In genomic region chr12:72847725-72848124, GRCm38 (mm10) we compare ENCODE assay signal across 10 mouse cellular contexts.
DNase-seq lines count a peak whose midpoint lies in the region; ATAC-seq and TF ChIP-seq lines count a peak whose summit lies in the region.
"Had no signal": no experiment of that assay in that cellular context is flagged by ENCODE, and none has a peak within 500 bp of the region (broad histone marks: within the 10 kb centered on the region; RNA-seq: fewer than 3 reads in every experiment).

No protein-coding gene starts in this region.

- H3K9me3 ChIP-seq in heart, embryonic 11.5 days (replicated peaks; ENCODE audit: control insufficient read depth, low read length) = no peaks in the 10 kb centered on the region
- no peaks in the 10 kb centered on the region for H3K9me3 ChIP-seq in neural tube, embryonic 11.5 days (ENCODE audit: control insufficient read depth, low read length)
- no peaks in the 10 kb centered on the region for H3K9me3 ChIP-seq in forebrain, embryonic 10.5 days
- H3K9me3 ChIP-seq: liver, embryonic 13.5 days; stomach, embryonic 15.5 days had no signal

- peaks cover 26% of the 10 kb centered on the region for H3K27me3 ChIP-seq in heart, embryonic 11.5 days (ENCODE audit: control insufficient read depth, insufficient read depth, low read length)
- H3K27me3 ChIP-seq in spleen, adult 2 months (ENCODE audit: control insufficient read depth, insufficient read depth, low read length) = peaks cover 2% of the 10 kb centered on the region; the same call in 1 of the 2 replicates
- peaks cover 54% of the 10 kb centered on the region for H3K27me3 ChIP-seq in neural tube, embryonic 11.5 days (ENCODE audit: control insufficient read depth, insufficient read depth, low read length)
- H3K27me3 ChIP-seq in forebrain, embryonic 10.5 days (ENCODE audit: poor library complexity, severe bottlenecking) = peaks cover 93% of the 10 kb centered on the region

- WGBS in heart, embryonic 11.5 days (ENCODE audit: insufficient replicate concordance) = 29% methylated on average over 7 of the region's 7 CpGs
- WGBS in spleen, adult 2 months = 18% methylated on average over 7 of the region's 7 CpGs
- WGBS in neural tube, embryonic 11.5 days = 27% methylated on average over 7 of the region's 7 CpGs
- 28% methylated on average over 7 of the region's 7 CpGs for WGBS in forebrain, embryonic 10.5 days

- no peak for TF ChIP-seq POLR2A in spleen, adult 2 months (IDR thresholded peaks at IDR 0.05; ENCODE audit: low read depth, low read length)

- no peak overlapping the region for H3K9ac ChIP-seq in heart, embryonic 11.5 days (ENCODE audit: low read depth, low read length)
- H3K9ac ChIP-seq in neural tube, embryonic 11.5 days (ENCODE audit: low read length) = no peak overlapping the region
- H3K9ac ChIP-seq: liver, embryonic 13.5 days; stomach, embryonic 15.5 days had no signal

- peak; percentile 33 for DNase-seq in heart, adult 8-10 months (ENCODE audit: low spot score)
- peak; percentile 19 to 48 for DNase-seq in spleen, adult 2 months (ENCODE audit: low read depth in 1 of 2, low spot score in 2 of 2)
- no peak for DNase-seq in spleen, adult 12 weeks (ENCODE audit: low spot score)
- peak; percentile 3 for DNase-seq in c-Kit-negative CD71-positive TER-119-positive erythroid progenitor cells, embryonic 14.5 days (ENCODE audit: low read depth, low spot score)
- peak; percentile 40 for DNase-seq in neural tube, embryonic 11.5 days (ENCODE audit: low spot score)
- no peak for DNase-seq in forebrain, embryonic 10.5 days (ENCODE audit: extremely low spot score, low spot score)
- DNase-seq: liver, embryonic 13.5 days had no signal

- no peak; the same call in 1 of the 2 replicates for TF ChIP-seq CTCF in spleen, adult 2 months (IDR thresholded peaks at IDR 0.05; ENCODE audit: extremely low read depth, insufficient read depth, insufficient read length, insufficient replicate concordance)

- no peaks in the 10 kb centered on the region for H3K36me3 ChIP-seq in heart, embryonic 11.5 days (ENCODE audit: control insufficient read depth, insufficient read depth, low read length)
- no peaks in the 10 kb centered on the region for H3K36me3 ChIP-seq in spleen, adult 2 months (ENCODE audit: control insufficient read depth, insufficient read depth, low read length)
- no peaks in the 10 kb centered on the region for H3K36me3 ChIP-seq in neural tube, embryonic 11.5 days (ENCODE audit: control insufficient read depth, insufficient read depth, low read length)
- no peaks in the 10 kb centered on the region for H3K36me3 ChIP-seq in forebrain, embryonic 10.5 days (replicated peaks)
- H3K36me3 ChIP-seq: liver, embryonic 13.5 days; stomach, embryonic 15.5 days had no signal

- no peak overlapping the region for H3K4me2 ChIP-seq in heart, embryonic 11.5 days
- no peak overlapping the region for H3K4me2 ChIP-seq in neural tube, embryonic 11.5 days (ENCODE audit: low read depth)
- H3K4me2 ChIP-seq: liver, embryonic 13.5 days; stomach, embryonic 15.5 days had no signal

- no peak overlapping the region for H3K27ac ChIP-seq in heart, embryonic 11.5 days (ENCODE audit: low read depth, low read length)
- no peak overlapping the region for H3K27ac ChIP-seq in spleen, adult 2 months (ENCODE audit: insufficient read depth, low read length)
- H3K27ac ChIP-seq in neural tube, embryonic 11.5 days (ENCODE audit: low read depth, low read length) = no peak overlapping the region
- no peak overlapping the region for H3K27ac ChIP-seq in forebrain, embryonic 10.5 days
- H3K27ac ChIP-seq: liver, embryonic 13.5 days; stomach, embryonic 15.5 days had no signal

- no peak for ATAC-seq in heart, embryonic 11.5 days (replicated peaks; ENCODE audit: insufficient number of reproducible peaks, low FRiP score, low TSS enrichment)
- peak; percentile 19 to 46; a peak in 3 of 4 replicates for ATAC-seq in hematopoietic stem cell, adult 5-6 weeks (replicated peaks in 1 of 2; ENCODE audit: insufficient read depth in 1 of 2, low FRiP score in 2 of 2, low TSS enrichment in 1 of 2, low read depth in 1 of 2, poor library complexity in 2 of 2, severe bottlenecking in 2 of 2)
- no peak for ATAC-seq in neural tube, embryonic 11.5 days (ENCODE audit: insufficient read depth, low FRiP score, low TSS enrichment)

- H3K4me1 ChIP-seq in heart, embryonic 11.5 days (ENCODE audit: control insufficient read depth, insufficient read depth, low read length) = no peaks in the 10 kb centered on the region
- no peaks in the 10 kb centered on the region; the same call in 1 of the 2 replicates for H3K4me1 ChIP-seq in spleen, adult 2 months (ENCODE audit: control insufficient read depth, insufficient read depth, insufficient read length)
- H3K4me1 ChIP-seq in neural tube, embryonic 11.5 days (ENCODE audit: control insufficient read depth, insufficient read depth, low read length) = peaks cover 6% of the 10 kb centered on the region; the same call in 1 of the 2 replicates
- H3K4me1 ChIP-seq in forebrain, embryonic 10.5 days = peaks cover 21% of the 10 kb centered on the region
- H3K4me1 ChIP-seq: stomach, embryonic 15.5 days had no signal

- H3K4me3 ChIP-seq in heart, embryonic 11.5 days (ENCODE audit: low read depth, low read length) = no peak overlapping the region
- no peak overlapping the region for H3K4me3 ChIP-seq in spleen, adult 2 months (ENCODE audit: extremely low read depth, insufficient read depth, insufficient read length)
- no peak overlapping the region for H3K4me3 ChIP-seq in neural tube, embryonic 11.5 days (ENCODE audit: low read depth, low read length)
- no peak overlapping the region for H3K4me3 ChIP-seq in forebrain, embryonic 10.5 days
- H3K4me3 ChIP-seq: liver, embryonic 13.5 days; stomach, embryonic 15.5 days had no signal

Comparison
In these comparisons a context has a peak if more than half of its experiments do, and no peak if none do; other contexts are left out.
1. DNase-seq: peak in heart, adult 8-10 months (single experiment), spleen, adult 2 months (2 of 2), c-Kit-negative CD71-positive TER-119-positive erythroid progenitor cells, embryonic 14.5 days (single experiment) and neural tube, embryonic 11.5 days (single experiment); none in spleen, adult 12 weeks (single experiment) and forebrain, embryonic 10.5 days (single experiment).
2. ATAC-seq: peak in hematopoietic stem cell, adult 5-6 weeks (2 of 2); none in heart, embryonic 11.5 days (single experiment) and neural tube, embryonic 11.5 days (single experiment).